Mouse (Mus musculus) stomach, embryonic 14.5 days (tissue): Measurements from ENCODE around the gene Dtnb. TPM values are rescaled to one million over a fixed set of nuclear protein-coding genes. Genes with fewer than 3 reads are reported as not detected.

Experiments used
- ATAC-seq: fragments of 200-750 bp; cut with Nextera tagmentation; 2 replicates; pipeline ENCODE4 v1.8.0; 2017; ENCODE audit warnings: low read depth, moderate TSS enrichment; ENCODE audit not compliant: insufficient number of reproducible peaks, insufficient read depth, low FRiP score
- H3K27ac ChIP-seq: fragments of 300-500 bp; sonication (generic); 2 replicates; pipeline ENCODE4 v1.5.1; 2014; ENCODE audit warnings: mild to moderate bottlenecking, low read length, moderate library complexity, mixed read lengths
- H3K27me3 ChIP-seq: fragments of 300-500 bp; sonication (generic); 2 replicates; pipeline ENCODE4 v1.6.1; 2014; ENCODE audit warnings: low read length, control low read depth, mixed read lengths; ENCODE audit not compliant: control insufficient read depth, insufficient read depth
- H3K36me3 ChIP-seq: fragments of 300-500 bp; sonication (generic); 2 replicates; pipeline ENCODE4 v1.6.1; 2014; ENCODE audit warnings: mild to moderate bottlenecking, control low read depth, low read length, moderate library complexity, mixed read lengths; ENCODE audit not compliant: control insufficient read depth, insufficient read depth
- H3K4me1 ChIP-seq: fragments of 300-500 bp; sonication (generic); 2 replicates; pipeline ENCODE4 v1.6.1; 2014; ENCODE audit warnings: low read length, control low read depth, mixed read lengths; ENCODE audit not compliant: control insufficient read depth, insufficient read depth
- H3K4me2 ChIP-seq: fragments of 300-500 bp; sonication (generic); replicated peaks from 2 replicates; pipeline ENCODE4 v1.6.1; 2014; ENCODE audit warnings: low read depth, low read length, control low read depth
- H3K4me3 ChIP-seq: fragments of 300-500 bp; sonication (generic); 2 replicates; pipeline ENCODE4 v1.5.1; 2014; ENCODE audit warnings: low read depth, low read length, control low read depth
- H3K9ac ChIP-seq: fragments of 300-500 bp; sonication (generic); replicated peaks from 2 replicates; pipeline ENCODE4 v1.6.1; 2014; ENCODE audit warnings: low read depth, mild to moderate bottlenecking, control low read depth, low read length, moderate library complexity, mixed read lengths
- H3K9me3 ChIP-seq: fragments of 300-500 bp; sonication (generic); 2 replicates; pipeline ENCODE4 v1.6.1; 2016; ENCODE audit warnings: low read depth, low read length, control low read depth; ENCODE audit not compliant: control insufficient read depth
- WGBS: fragments of 180-500 bp; shearing (Covaris S2); extraction: QIAGEN DNeasy Blood & Tissue Kit; methylation state at CpG from one replicate; pipeline ENCODE4 v1.1.7; 2014; 5-methylcytosine and 5-hydroxymethylcytosine counted together
- polyA plus RNA-seq: library from polyadenylated mRNA; unstranded; fragments of >200 nt; fragmentation: Nextera tagmentation; extraction: Ambion mirVana; gene quantifications from 2 replicates; pipeline ENCODE4 v1.2.1, GENCODE M21; 2014

Dtnb gene
- polyA plus RNA-seq, 1 experiment from 2014 or later: 36.1 TPM

DNA sequence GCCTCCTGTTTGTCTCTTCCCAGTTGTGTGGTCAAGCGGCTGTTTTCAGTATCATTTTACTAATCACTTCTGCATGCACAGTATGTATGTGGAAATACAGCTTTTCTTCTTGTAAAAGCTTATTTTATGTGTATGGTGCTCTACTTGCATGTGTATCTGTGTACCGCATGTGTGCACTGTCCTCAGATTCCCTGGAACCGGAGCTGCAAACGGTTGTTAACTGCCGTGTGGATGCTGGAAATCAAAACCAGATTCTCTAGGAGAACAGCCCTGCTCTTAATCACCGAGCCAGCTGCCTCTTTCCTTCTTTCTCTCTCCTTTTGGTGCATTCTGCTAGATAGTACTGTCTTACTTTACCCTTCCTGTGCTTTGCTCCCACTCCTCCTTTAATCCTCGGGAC is 39.7 kb downstream of the Dtnb start:
- H3K9me3 ChIP-seq: no peaks in the 10 kb centered on the region
- H3K4me3 ChIP-seq: no peak overlapping the region
- H3K4me2 ChIP-seq: no peak overlapping the region
- no peaks in the 10 kb centered on the region for H3K4me1 ChIP-seq
- no peaks in the 10 kb centered on the region for H3K27me3 ChIP-seq
- no peak overlapping the region for H3K9ac ChIP-seq
- ATAC-seq: no peak
- WGBS: 77% methylated on average over 7 of the region's 7 CpGs
- no peak overlapping the region for H3K27ac ChIP-seq
- no peaks in the 10 kb centered on the region for H3K36me3 ChIP-seq

GRCm38 (mm10) chr12:3615041-3615440 is 42.9 kb downstream of the Dtnb start:
- H3K27me3 ChIP-seq: no peaks in the 10 kb centered on the region
- H3K27ac ChIP-seq: no peak overlapping the region
- H3K4me3 ChIP-seq: no peak overlapping the region
- 95% methylated on average over 8 of the region's 8 CpGs for WGBS
- no peak for ATAC-seq
- no peaks in the 10 kb centered on the region for H3K9me3 ChIP-seq
- H3K9ac ChIP-seq: no peak overlapping the region
- no peaks in the 10 kb centered on the region for H3K4me1 ChIP-seq
- H3K36me3 ChIP-seq: no peaks in the 10 kb centered on the region
- H3K4me2 ChIP-seq: no peak overlapping the region

DNA sequence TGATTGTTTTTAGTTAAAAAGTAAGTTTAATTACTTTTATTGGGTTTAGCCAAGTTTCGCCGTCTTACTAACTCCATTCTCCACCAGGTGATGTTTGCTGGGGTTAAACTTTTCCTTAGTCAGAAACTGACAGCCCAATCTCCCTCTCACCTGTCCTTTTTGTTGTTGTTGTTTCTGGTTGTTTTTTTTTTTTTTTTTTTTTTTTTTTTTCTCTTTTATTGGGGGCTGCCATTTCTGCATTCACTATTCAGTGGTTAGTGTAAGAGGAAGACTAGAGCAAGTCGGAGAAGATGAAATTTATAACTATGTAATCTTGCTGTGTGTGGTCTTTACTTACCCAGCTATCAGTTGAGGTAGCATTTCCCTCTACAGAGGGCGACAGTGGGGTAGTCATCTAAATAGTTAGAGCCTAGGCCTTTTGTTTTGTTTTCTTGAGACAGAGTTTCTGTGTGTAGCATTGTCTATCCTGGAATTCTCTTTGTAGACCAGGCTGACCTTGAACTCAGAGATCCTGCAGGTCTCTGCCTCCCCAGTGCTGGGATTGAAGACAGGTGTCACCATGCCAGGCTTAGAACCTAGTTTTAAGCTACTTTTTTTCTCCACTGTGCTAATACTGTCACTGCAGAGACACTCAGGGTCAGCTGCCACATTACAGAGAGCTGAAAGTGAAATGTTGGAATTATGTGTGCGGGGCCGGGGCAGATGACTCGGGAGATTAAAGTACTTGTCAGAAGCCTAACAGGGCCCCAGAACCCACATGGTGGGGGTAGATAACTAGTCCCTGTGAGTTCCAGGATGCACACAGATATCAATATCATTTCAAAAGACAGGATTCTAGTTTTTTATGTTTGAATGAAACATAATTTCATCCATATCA is 46.2 kb downstream of the Dtnb start:
- no peaks in the 10 kb centered on the region for H3K36me3 ChIP-seq
- H3K4me3 ChIP-seq: no peak overlapping the region
- H3K27me3 ChIP-seq: no peaks in the 10 kb centered on the region
- no peak overlapping the region for H3K27ac ChIP-seq
- 90% methylated on average over 7 of the region's 7 CpGs for WGBS
- no peak; the same call in 1 of the 2 replicates for ATAC-seq
- H3K9me3 ChIP-seq: no peaks in the 10 kb centered on the region
- H3K4me1 ChIP-seq: no peaks in the 10 kb centered on the region
- no peak overlapping the region for H3K4me2 ChIP-seq
- no peak overlapping the region for H3K9ac ChIP-seq

DNA sequence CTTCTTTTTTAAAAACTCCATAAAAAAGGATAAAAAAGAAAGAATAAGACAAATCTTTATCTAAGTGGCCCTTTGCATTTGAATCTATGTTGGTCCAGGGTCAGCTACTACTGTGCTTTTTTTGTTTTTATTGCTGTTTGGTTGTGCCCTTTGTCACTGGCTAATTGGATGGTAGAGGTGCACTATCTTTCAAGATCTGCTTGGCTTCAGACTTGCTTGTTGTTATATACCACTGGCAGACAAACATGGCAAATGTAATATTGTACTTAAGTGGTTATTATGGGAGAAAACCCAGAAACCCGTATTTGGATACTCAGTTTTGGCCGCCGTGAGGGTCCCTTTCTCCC is 46.8 kb downstream of the Dtnb start:
- ATAC-seq: no peak
- Histone ChIP-seq H3K4me2 (no peak overlapping the region), H3K4me3 (no peak overlapping the region), H3K36me3 (no peaks in the 10 kb centered on the region), H3K9me3 (no peaks in the 10 kb centered on the region), H3K27ac (no peak overlapping the region), H3K4me1 (no peaks in the 10 kb centered on the region), H3K27me3 (no peaks in the 10 kb centered on the region), H3K9ac (no peak overlapping the region)
- WGBS: 93% methylated on average over 3 of the region's 3 CpGs

DNA sequence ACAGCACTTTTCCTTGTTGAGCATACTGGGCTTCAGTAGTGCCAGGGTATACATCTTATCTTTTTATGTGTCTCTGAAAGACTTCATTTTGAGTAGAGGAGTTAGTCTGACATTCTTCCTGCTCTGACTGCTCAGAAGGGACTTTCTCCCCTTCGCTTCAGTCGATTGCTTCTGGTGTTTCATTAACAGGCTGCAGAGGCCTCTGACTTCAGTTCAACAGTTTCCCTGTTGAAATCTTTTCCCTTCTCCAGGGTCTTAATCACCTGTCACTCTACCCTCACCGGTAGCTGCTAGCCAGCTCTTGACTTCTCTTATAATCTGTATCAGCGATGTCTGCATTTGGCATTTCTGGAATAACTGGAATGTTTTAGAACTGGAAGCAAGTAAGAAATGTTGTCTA is 54.7 kb downstream of the Dtnb start:
- Histone ChIP-seq H3K4me3 (no peak overlapping the region), H3K4me1 (no peaks in the 10 kb centered on the region), H3K27ac (no peak overlapping the region), H3K9me3 (no peaks in the 10 kb centered on the region), H3K9ac (no peak overlapping the region), H3K27me3 (no peaks in the 10 kb centered on the region), H3K4me2 (no peak overlapping the region), H3K36me3 (no peaks in the 10 kb centered on the region)
- WGBS: 71% methylated on average over 4 of the region's 4 CpGs
- no peak for ATAC-seq

DNA sequence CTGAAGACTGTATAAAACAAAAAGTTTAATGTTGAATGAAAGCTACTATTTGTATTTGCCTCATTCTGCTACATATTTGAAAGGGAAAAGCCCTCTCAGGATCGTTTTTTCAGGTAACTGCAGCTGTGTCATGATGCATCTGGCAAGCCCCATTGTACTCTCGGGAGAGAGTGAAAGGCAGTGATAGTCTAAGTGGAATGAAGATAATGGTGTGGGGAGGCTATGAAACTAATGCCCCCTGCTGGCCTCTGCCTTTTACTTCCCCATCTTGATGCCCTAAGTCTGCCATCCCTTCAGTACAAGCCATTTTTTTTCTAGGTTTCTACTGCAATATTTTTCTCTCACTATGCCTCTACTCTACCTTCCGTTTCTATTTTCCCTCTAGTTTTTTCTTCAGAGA is 69.8 kb downstream of the Dtnb start:
- H3K4me2 ChIP-seq: no peak overlapping the region
- H3K27me3 ChIP-seq: no peaks in the 10 kb centered on the region
- no peaks in the 10 kb centered on the region; the same call in 1 of the 2 replicates for H3K36me3 ChIP-seq
- WGBS: 59% methylated on average over 3 of the region's 3 CpGs
- ATAC-seq: no peak
- no peak overlapping the region for H3K4me3 ChIP-seq
- no peak overlapping the region for H3K27ac ChIP-seq
- no peaks in the 10 kb centered on the region for H3K9me3 ChIP-seq
- H3K4me1 ChIP-seq: no peaks in the 10 kb centered on the region
- H3K9ac ChIP-seq: no peak overlapping the region

- Histone ChIP-seq H3K4me2 (no peak overlapping the region), H3K9me3 (no peaks in the 10 kb centered on the region), H3K4me3 (no peak overlapping the region), H3K9ac (no peak overlapping the region), H3K27me3 (no peaks in the 10 kb centered on the region), H3K4me1 (no peaks in the 10 kb centered on the region), H3K36me3 (no peaks in the 10 kb centered on the region; the same call in 1 of the 2 replicates), H3K27ac (no peak overlapping the region)
- WGBS: 64% methylated on average over 7 of the region's 7 CpGs
- no peak for ATAC-seq
Measured at GRCm38 (mm10) chr12:3656799-3657198, 84.6 kb downstream of the Dtnb start.

DNA sequence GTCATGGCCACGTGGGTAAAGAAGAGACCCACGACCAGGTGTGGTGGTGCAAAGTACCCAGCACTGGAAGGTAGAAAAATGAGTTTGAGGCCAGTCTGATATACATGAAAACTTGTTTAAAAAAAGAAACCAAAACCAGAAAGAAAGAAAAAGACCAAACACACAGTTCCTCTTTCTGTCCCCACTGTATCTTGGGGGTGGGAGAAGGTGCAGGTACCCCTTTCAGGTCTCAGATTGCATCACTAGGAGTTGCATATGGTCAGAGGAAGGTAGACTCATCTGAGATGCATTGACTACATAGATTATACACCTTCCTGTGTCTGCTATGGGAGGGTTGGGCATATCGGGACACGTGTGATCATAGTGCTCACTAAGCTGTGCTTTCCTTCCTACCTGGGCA is 85.1 kb downstream of the Dtnb start:
- ATAC-seq: no peak
- no peaks in the 10 kb centered on the region for H3K9me3 ChIP-seq
- H3K4me1 ChIP-seq: no peaks in the 10 kb centered on the region
- H3K4me2 ChIP-seq: no peak overlapping the region
- H3K27ac ChIP-seq: no peak overlapping the region
- no peaks in the 10 kb centered on the region; the same call in 1 of the 2 replicates for H3K36me3 ChIP-seq
- no peak overlapping the region for H3K9ac ChIP-seq
- no peaks in the 10 kb centered on the region for H3K27me3 ChIP-seq
- H3K4me3 ChIP-seq: no peak overlapping the region
- WGBS: 87% methylated on average over 4 of the region's 4 CpGs

DNA sequence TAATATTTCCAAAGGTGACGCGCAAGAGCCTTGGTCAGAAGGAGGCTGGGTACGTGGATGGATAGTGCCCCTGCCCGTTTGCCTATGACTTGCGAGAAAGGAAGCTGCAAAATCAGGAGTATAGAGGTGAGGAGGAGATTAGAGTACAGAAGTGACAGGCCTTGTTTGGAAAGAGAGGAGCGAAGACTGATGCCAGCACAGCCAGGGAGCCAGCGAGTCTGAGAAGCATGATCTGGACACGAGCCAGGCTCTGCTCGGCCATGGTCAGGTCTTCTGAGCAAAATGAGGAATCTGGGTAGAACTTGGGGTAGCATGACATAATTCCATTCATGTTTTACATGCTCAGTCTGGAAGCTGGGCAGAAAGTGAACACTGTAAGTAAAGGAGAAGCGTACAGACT is 85.6 kb downstream of the Dtnb start:
- H3K27me3 ChIP-seq: no peaks in the 10 kb centered on the region
- 87% methylated on average over 10 of the region's 10 CpGs for WGBS
- H3K4me2 ChIP-seq: no peak overlapping the region
- H3K9ac ChIP-seq: no peak overlapping the region
- no peak for ATAC-seq
- H3K4me3 ChIP-seq: no peak overlapping the region
- H3K4me1 ChIP-seq: no peaks in the 10 kb centered on the region
- H3K27ac ChIP-seq: no peak overlapping the region
- no peaks in the 10 kb centered on the region; the same call in 1 of the 2 replicates for H3K36me3 ChIP-seq
- H3K9me3 ChIP-seq: no peaks in the 10 kb centered on the region
